Mouse (Mus musculus) midbrain, embryonic 15.5 days (tissue): ENCODE data around the gene Prkar2a. TPM values are rescaled to one million over a fixed set of nuclear protein-coding genes. Genes with fewer than 3 reads are reported as not detected.

Experiments
- ATAC-seq: fragments of 200-750 bp; cut with Nextera tagmentation; replicated peaks from 2 replicates; pipeline ENCODE4 v1.8.0; 2017; ENCODE audit warnings: moderate TSS enrichment
- H3K27ac ChIP-seq: fragments of 300-500 bp; sonication (generic); 2 replicates; pipeline ENCODE4 v1.5.1; 2015; ENCODE audit warnings: mild to moderate bottlenecking, inconsistent platforms
- H3K27me3 ChIP-seq: fragments of 300-500 bp; sonication (generic); replicated peaks from 2 replicates; pipeline ENCODE4 v1.6.1; 2015; ENCODE audit warnings: inconsistent platforms
- H3K36me3 ChIP-seq: fragments of 300-500 bp; sonication (generic); replicated peaks from 2 replicates; pipeline ENCODE4 v1.6.1; 2015; ENCODE audit warnings: inconsistent platforms
- H3K4me1 ChIP-seq: fragments of 300-500 bp; sonication (generic); 2 replicates; pipeline ENCODE4 v1.6.1; 2015; ENCODE audit warnings: inconsistent platforms
- H3K4me2 ChIP-seq: fragments of 300-500 bp; sonication (generic); 2 replicates; pipeline ENCODE4 v1.6.1; 2015; ENCODE audit warnings: inconsistent platforms, mild to moderate bottlenecking, moderate library complexity
- H3K4me3 ChIP-seq: fragments of 300-500 bp; sonication (generic); 2 replicates; pipeline ENCODE4 v1.5.1; 2015; ENCODE audit warnings: mild to moderate bottlenecking, inconsistent platforms
- H3K9ac ChIP-seq: fragments of 300-500 bp; sonication (generic); 2 replicates; pipeline ENCODE4 v1.6.1; 2015; ENCODE audit warnings: mild to moderate bottlenecking, inconsistent platforms
- H3K9me3 ChIP-seq: fragments of 300-500 bp; sonication (generic); 2 replicates; pipeline ENCODE4 v1.6.1; 2016; ENCODE audit warnings: inconsistent platforms
- WGBS: fragments of 180-500 bp; shearing (Covaris S2); methylation state at CpG from one replicate; pipeline ENCODE4 v1.1.7; 2015; ENCODE audit warnings: mixed read lengths; 5-methylcytosine and 5-hydroxymethylcytosine counted together
- polyA plus RNA-seq: library from polyadenylated mRNA; unstranded; fragments of >200 nt; fragmentation: Nextera tagmentation; extraction: Ambion mirVana; gene quantifications from 2 replicates; pipeline ENCODE4 v1.2.1, GENCODE M21; 2015

The Prkar2a gene
- polyA plus RNA-seq, 1 experiment from 2014 or later: 67.7 TPM

DNA sequence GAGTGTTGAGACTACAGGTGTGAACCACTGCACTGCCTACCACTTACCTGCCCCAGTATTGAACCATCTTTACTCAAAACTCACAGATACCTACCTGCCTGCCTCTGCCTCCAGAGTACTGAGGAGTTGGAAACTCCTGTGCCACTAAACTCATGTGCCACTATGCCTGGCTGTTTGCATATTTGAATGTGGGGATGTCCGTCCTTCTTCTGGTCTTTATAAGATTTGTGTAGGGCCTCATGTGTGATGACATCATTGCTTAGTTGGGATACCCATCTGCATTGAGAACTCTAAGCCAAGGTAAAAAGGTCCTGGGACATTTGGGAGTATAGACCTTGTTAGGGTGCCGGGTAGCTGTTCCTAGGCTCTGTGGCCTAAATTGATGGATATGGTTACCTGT lies 98.0 kb downstream of the Prkar2a start:
- H3K27me3 ChIP-seq: no peaks in the 10 kb centered on the region
- ATAC-seq: no peak
- peaks cover 79% of the 10 kb centered on the region for H3K4me1 ChIP-seq
- WGBS: 90% methylated on average over 2 of the region's 2 CpGs
- H3K9me3 ChIP-seq: no peaks in the 10 kb centered on the region
- no peak overlapping the region for H3K9ac ChIP-seq
- no peaks in the 10 kb centered on the region for H3K36me3 ChIP-seq
- H3K4me2 ChIP-seq: peak overlapping the region; percentile 72
- no peak overlapping the region for H3K27ac ChIP-seq
- H3K4me3 ChIP-seq: peak overlapping the region; percentile 2; the same call in 1 of the 2 replicates

DNA sequence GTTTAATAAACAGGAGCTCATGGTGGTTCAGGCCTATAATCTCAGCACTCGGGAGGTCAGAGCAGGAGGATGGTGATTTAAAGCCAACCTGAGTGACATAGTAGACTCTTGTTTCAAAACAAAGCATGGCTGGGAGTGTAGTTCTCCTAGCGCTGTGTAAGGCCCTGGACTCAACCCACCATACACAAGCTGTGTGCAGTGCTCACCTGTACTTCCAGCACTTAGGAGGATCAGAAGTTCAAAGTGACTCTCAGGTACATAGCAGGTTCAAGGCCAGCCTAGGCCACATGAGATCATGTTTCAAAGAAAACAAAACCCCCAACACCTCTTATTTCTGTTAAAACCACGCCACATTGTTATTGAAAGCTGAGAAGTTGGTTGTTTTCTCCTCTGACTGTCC lies 99.6 kb downstream of the Prkar2a start:
- Histone ChIP-seq H3K4me3 (no peak overlapping the region), H3K27ac (no peak overlapping the region), H3K4me1 (peaks cover 84% of the 10 kb centered on the region), H3K9me3 (no peaks in the 10 kb centered on the region), H3K4me2 (peak overlapping the region; percentile 72), H3K27me3 (no peaks in the 10 kb centered on the region), H3K9ac (no peak overlapping the region), H3K36me3 (no peaks in the 10 kb centered on the region)
- no peak for ATAC-seq
- 77% methylated on average over 3 of the region's 3 CpGs for WGBS

GRCm38 (mm10) chr9:108792307-108792706 lies 103.2 kb downstream of the Prkar2a start:
- peaks cover 96% of the 10 kb centered on the region for H3K4me1 ChIP-seq
- no peak for ATAC-seq

GRCm38 (mm10) chr9:108792730-108793129 lies 103.6 kb downstream of the Prkar2a start:
- Histone ChIP-seq H3K4me2 (no peak overlapping the region), H3K9ac (no peak overlapping the region), H3K27me3 (no peaks in the 10 kb centered on the region), H3K4me1 (peaks cover 92% of the 10 kb centered on the region), H3K36me3 (0 out of 2 replicates have a peak, but pooled peaks cover 2% of the 10 kb centered on the region), H3K4me3 (no peak overlapping the region), H3K9me3 (no peaks in the 10 kb centered on the region), H3K27ac (no peak overlapping the region)
- WGBS: 45% methylated on average over 3 of the region's 3 CpGs
- no peak for ATAC-seq

More at GRCm38 (mm10) chr9:108792307-108792706, 103.2 kb downstream of the Prkar2a start:
- no peak overlapping the region for H3K9ac ChIP-seq
- no peak overlapping the region for H3K27ac ChIP-seq
- no peaks in the 10 kb centered on the region for H3K27me3 ChIP-seq
- H3K36me3 ChIP-seq: no peaks in the 10 kb centered on the region
- WGBS: 85% methylated on average over 1 of the region's 1 CpGs
- no peaks in the 10 kb centered on the region for H3K9me3 ChIP-seq
- H3K4me2 ChIP-seq: no peak overlapping the region
- H3K4me3 ChIP-seq: no peak overlapping the region

- Histone ChIP-seq H3K4me1 (peaks cover 67% of the 10 kb centered on the region), H3K4me2 (peak overlapping the region; percentile 17; the same call in 1 of the 2 replicates), H3K27ac (no peak overlapping the region), H3K36me3 (peaks cover 20% of the 10 kb centered on the region; the same call in 1 of the 2 replicates), H3K4me3 (no peak overlapping the region), H3K9ac (no peak overlapping the region), H3K9me3 (no peaks in the 10 kb centered on the region), H3K27me3 (no peaks in the 10 kb centered on the region)
- 60% methylated on average over 2 of the region's 2 CpGs for WGBS
- no peak for ATAC-seq
Measured at GRCm38 (mm10) chr9:108795281-108795680, 106.2 kb downstream of the Prkar2a start.

DNA sequence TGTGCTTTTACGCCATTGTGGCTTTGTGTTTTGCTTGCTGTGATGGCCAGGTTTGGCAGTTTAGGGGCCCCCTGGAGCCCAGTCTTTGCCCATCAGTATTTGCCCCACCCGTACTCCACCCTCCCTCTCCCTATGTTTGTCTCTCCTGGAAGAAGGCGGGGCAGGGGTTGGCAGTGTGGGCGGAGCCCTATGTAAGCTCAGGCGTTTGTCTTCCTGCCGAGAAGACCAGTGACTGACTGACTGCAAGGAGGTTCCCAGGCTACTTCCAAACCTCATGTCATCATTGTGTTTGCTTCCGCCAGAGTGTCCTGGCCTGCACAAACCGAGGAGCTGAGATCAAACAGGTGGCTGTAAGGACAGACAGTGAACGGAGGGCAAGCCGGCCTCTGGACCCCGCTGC lies 106.6 kb downstream of the Prkar2a start:
- H3K4me2 ChIP-seq: peak overlapping the region; percentile 17; the same call in 1 of the 2 replicates
- no peak overlapping the region for H3K9ac ChIP-seq
- peak; percentile 55 for ATAC-seq
- no peaks in the 10 kb centered on the region for H3K27me3 ChIP-seq
- H3K4me3 ChIP-seq: no peak overlapping the region
- 26% methylated on average over 11 of the region's 11 CpGs for WGBS
- peaks cover 62% of the 10 kb centered on the region for H3K4me1 ChIP-seq
- H3K9me3 ChIP-seq: no peaks in the 10 kb centered on the region
- H3K27ac ChIP-seq: no peak overlapping the region
- H3K36me3 ChIP-seq: peaks cover 22% of the 10 kb centered on the region; the same call in 1 of the 2 replicates

GRCm38 (mm10) chr9:108796351-108796981 lies 107.4 kb downstream of the Prkar2a start:
- H3K27me3 ChIP-seq: no peaks in the 10 kb centered on the region
- 53% methylated on average over 4 of the region's 4 CpGs for WGBS
- peaks cover 28% of the 10 kb centered on the region; the same call in 1 of the 2 replicates for H3K36me3 ChIP-seq
- no peak overlapping the region for H3K4me3 ChIP-seq
- H3K9ac ChIP-seq: no peak overlapping the region
- H3K4me1 ChIP-seq: peaks cover 55% of the 10 kb centered on the region
- H3K4me2 ChIP-seq: no peak overlapping the region
- no peaks in the 10 kb centered on the region for H3K9me3 ChIP-seq
- no peak for ATAC-seq
- no peak overlapping the region for H3K27ac ChIP-seq

GRCm38 (mm10) chr9:108797477-108797876 lies 108.4 kb downstream of the Prkar2a start:
- no peaks in the 10 kb centered on the region for H3K27me3 ChIP-seq
- H3K4me2 ChIP-seq: no peak overlapping the region
- H3K27ac ChIP-seq: no peak overlapping the region
- H3K9me3 ChIP-seq: no peaks in the 10 kb centered on the region
- no peak for ATAC-seq
- no peak overlapping the region for H3K4me3 ChIP-seq
- H3K9ac ChIP-seq: no peak overlapping the region
- H3K36me3 ChIP-seq: peaks cover 33% of the 10 kb centered on the region; the same call in 1 of the 2 replicates
- 85% methylated on average over 7 of the region's 7 CpGs for WGBS
- peaks cover 45% of the 10 kb centered on the region for H3K4me1 ChIP-seq

DNA sequence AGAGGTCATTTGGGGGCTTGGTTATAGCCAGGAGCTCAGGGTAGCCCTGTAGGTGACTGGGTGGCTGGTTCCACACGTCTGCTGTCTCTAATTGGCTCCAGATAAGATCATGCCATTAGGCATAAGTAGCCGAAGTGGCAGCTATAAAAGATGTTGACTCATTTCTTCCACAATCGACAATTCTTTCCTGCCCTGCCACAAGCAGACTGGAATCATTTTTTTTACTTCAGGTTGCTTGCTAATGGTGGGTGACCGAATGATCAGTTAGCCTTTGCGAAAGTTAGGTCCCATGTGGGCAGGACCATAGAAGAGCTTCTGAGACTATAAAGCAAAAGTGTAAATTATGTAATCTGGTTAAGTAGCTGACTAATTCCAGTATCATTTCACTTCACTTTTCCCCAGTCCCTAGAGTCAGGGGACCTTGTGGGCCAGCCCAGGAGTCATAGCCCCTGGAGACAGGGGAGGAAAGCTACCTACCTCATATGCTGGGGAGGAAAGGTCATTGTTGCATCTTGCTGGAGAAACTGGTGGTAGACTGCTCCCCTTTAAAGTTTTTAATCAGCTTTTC lies 109.5 kb downstream of the Prkar2a start:
- Histone ChIP-seq H3K4me3 (no peak overlapping the region), H3K9me3 (no peaks in the 10 kb centered on the region), H3K27me3 (no peaks in the 10 kb centered on the region), H3K4me1 (peaks cover 34% of the 10 kb centered on the region), H3K4me2 (no peak overlapping the region), H3K36me3 (peaks cover 34% of the 10 kb centered on the region; the same call in 1 of the 2 replicates), H3K9ac (no peak overlapping the region), H3K27ac (no peak overlapping the region)
- WGBS: 81% methylated on average over 5 of the region's 5 CpGs
- no peak for ATAC-seq

DNA sequence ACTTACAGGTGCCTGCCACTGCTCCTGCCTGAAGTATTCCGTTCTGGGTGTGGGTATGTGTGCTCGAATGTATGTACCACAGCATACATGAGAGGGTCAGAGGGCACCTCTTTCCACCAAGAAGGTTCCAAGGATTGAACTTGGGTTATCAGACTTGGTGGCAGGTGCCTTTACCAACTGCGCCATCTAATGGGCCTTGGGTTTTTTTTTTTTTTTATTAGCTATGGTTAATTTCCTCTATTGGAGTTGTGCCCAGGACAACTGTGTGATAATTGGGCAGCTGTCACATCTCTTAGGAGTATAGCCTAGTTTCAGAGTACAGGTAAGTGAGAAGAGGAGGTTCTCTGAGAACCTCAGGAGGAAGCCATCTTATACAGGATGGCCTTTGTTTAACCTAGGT lies 110.5 kb downstream of the Prkar2a start:
- H3K9ac ChIP-seq: no peak overlapping the region
- no peak overlapping the region for H3K4me3 ChIP-seq
- H3K4me1 ChIP-seq: peaks cover 24% of the 10 kb centered on the region
- H3K27ac ChIP-seq: no peak overlapping the region
- no peaks in the 10 kb centered on the region for H3K9me3 ChIP-seq
- H3K27me3 ChIP-seq: no peaks in the 10 kb centered on the region
- H3K36me3 ChIP-seq: peaks cover 44% of the 10 kb centered on the region; the same call in 1 of the 2 replicates
- 86% methylated on average over 3 of the region's 3 CpGs for WGBS
- no peak overlapping the region for H3K4me2 ChIP-seq
- no peak for ATAC-seq
